Mouse (Mus musculus) kidney, postnatal 0 days (tissue): ENCODE measurements around the gene Gusb. TPM values are rescaled to one million over a fixed set of nuclear protein-coding genes. Genes with fewer than 3 reads are reported as not detected.

ENCODE experiments used
- ATAC-seq: fragments of 200-750 bp; cut with Nextera tagmentation; replicated peaks from 2 replicates; pipeline ENCODE4 v1.8.0; 2017; ENCODE audit warnings: low read depth, moderate number of reproducible peaks, moderate TSS enrichment, moderate library complexity; ENCODE audit not compliant: low FRiP score
- DNase-seq: peaks from one replicate; pipeline ENCODE4 v3.0.0-alpha.2; 2016; ENCODE audit warnings: low spot score
- H3K27ac ChIP-seq: fragments of 300-500 bp; sonication (generic); 2 replicates; pipeline ENCODE4 v1.5.1; 2014; ENCODE audit warnings: mild to moderate bottlenecking
- H3K27me3 ChIP-seq: fragments of 300-500 bp; sonication (generic); 2 replicates; pipeline ENCODE4 v1.6.1; 2014; ENCODE audit warnings: low read length, mixed read lengths; ENCODE audit not compliant: insufficient read depth
- H3K36me3 ChIP-seq: fragments of 300-500 bp; sonication (generic); 2 replicates; pipeline ENCODE4 v1.6.1; 2014; ENCODE audit warnings: low read length, mixed read lengths; ENCODE audit not compliant: insufficient read depth
- H3K4me1 ChIP-seq: fragments of 300-500 bp; sonication (generic); replicated peaks from 2 replicates; pipeline ENCODE4 v1.6.1; 2014; ENCODE audit warnings: antibody characterized with exemption, low read length, mixed read lengths; ENCODE audit not compliant: insufficient read depth
- H3K4me2 ChIP-seq: fragments of 300-500 bp; sonication (generic); 2 replicates; pipeline ENCODE4 v1.6.1; 2014; ENCODE audit warnings: mild to moderate bottlenecking, low read length, moderate library complexity, mixed read lengths
- H3K4me3 ChIP-seq: fragments of 300-500 bp; sonication (generic); replicated peaks from 2 replicates; pipeline ENCODE4 v1.5.1; 2014; ENCODE audit warnings: low read depth, low read length
- H3K9ac ChIP-seq: fragments of 300-500 bp; sonication (generic); 2 replicates; pipeline ENCODE4 v1.6.1; 2014; ENCODE audit warnings: low read depth, low read length
- H3K9me3 ChIP-seq: fragments of 300-500 bp; sonication (generic); replicated peaks from 2 replicates; pipeline ENCODE4 v1.6.1; 2016; ENCODE audit warnings: low read length, inconsistent platforms, mixed read lengths
- CTCF ChIP-seq: IDR thresholded peaks from 2 replicates; pipeline ENCODE4 v1.5.1; 2016; ENCODE audit warnings: antibody characterized with exemption, low read depth, mild to moderate bottlenecking, moderate library complexity
- WGBS: fragments of 180-500 bp; shearing (Covaris S2); extraction: QIAGEN DNeasy Blood & Tissue Kit; methylation state at CpG from one replicate; pipeline ENCODE4 v1.1.7; 2014; 5-methylcytosine and 5-hydroxymethylcytosine counted together
- polyA plus RNA-seq: library from polyadenylated mRNA; unstranded; fragments of >200 nt; fragmentation: Nextera tagmentation; extraction: Ambion mirVana; gene quantifications from 2 replicates; pipeline ENCODE4 v1.2.1, GENCODE M21; 2015

Gene Gusb
- polyA plus RNA-seq, 1 experiment from 2014 or later: 52.7 TPM

DNA sequence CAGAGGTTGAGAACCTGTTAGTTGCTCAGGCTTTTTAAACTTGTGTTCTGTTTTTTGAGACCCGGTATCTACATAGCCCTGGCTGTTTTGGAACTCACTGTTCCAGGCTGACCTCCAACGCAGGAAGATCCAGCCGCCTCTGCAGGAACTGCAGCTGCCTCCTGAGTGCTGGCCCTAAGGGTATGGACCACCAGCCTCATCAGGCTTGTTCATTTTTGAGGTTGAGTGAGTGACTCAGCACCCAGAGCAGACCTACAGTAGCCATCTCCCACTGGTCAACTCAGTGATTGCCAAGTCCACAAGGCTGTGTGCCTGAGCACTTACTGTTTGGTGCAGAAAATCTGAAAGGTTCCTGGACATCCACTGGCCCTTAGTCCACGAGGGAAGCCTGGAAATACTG, 31.4 kb downstream of the Gusb start:
- Histone ChIP-seq H3K4me1 (no peaks in the 10 kb centered on the region), H3K4me2 (no peak overlapping the region), H3K27me3 (no peaks in the 10 kb centered on the region), H3K36me3 (peaks cover 3% of the 10 kb centered on the region; the same call in 1 of the 2 replicates), H3K9me3 (no peaks in the 10 kb centered on the region), H3K9ac (no peak overlapping the region), H3K27ac (no peak overlapping the region; the same call in 1 of the 2 replicates), H3K4me3 (no peak overlapping the region)
- 82% methylated on average over 4 of the region's 4 CpGs for WGBS
- ATAC-seq (no peak), DNase-seq (no peak)
- TF ChIP-seq CTCF: no peak

DNA sequence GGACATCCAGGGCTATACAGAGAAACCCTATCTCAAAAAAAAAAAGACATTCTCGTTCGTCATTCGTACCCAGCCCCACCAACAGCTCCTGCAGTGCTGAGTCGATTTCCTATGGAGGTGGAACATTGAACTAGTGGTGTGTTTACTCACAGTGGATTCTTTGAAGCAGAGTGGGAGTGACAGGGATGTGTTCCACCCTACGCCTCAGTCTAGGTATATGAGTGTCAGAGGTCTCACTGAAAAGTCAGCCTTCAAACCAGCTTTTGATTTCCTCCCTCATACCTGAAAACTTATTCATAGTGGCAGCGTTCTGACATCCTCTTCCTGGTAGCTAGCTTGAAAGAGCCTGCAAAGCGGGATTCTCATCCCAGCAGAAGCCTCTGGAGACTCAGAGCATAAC, 34.4 kb downstream of the Gusb start:
- H3K27ac ChIP-seq: no peak overlapping the region
- DNase-seq: no peak
- no peaks in the 10 kb centered on the region for H3K9me3 ChIP-seq
- H3K9ac ChIP-seq: no peak overlapping the region
- H3K4me3 ChIP-seq: no peak overlapping the region
- ATAC-seq: no peak
- no peaks in the 10 kb centered on the region for H3K27me3 ChIP-seq
- 68% methylated on average over 7 of the region's 7 CpGs for WGBS
- no peaks in the 10 kb centered on the region for H3K4me1 ChIP-seq
- no peaks in the 10 kb centered on the region for H3K36me3 ChIP-seq
- no peak for TF ChIP-seq CTCF
- H3K4me2 ChIP-seq: no peak overlapping the region

DNA sequence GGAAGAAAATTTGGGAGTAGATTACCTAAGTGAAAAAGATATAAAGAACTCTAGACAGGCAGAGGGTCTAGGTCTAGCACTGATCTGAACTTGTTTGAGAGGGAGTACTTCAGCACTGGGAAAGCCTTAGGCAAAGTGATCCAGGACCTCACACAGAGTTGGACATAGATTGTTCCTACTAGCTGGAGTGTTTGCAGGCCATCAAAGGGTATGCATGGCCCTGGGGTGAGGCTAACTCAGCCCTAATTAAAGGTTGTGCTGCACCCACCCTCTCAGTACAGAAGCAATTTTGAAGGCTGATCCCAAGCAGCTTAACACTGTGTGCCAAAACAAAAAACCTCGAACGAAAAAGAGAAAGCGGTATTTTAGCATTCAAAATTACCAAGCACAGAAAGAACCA, 36.4 kb downstream of the Gusb start:
- Histone ChIP-seq H3K4me3 (no peak overlapping the region), H3K36me3 (no peaks in the 10 kb centered on the region), H3K9ac (no peak overlapping the region), H3K27me3 (no peaks in the 10 kb centered on the region), H3K9me3 (no peaks in the 10 kb centered on the region), H3K4me2 (no peak overlapping the region), H3K4me1 (no peaks in the 10 kb centered on the region), H3K27ac (no peak overlapping the region)
- WGBS: 91% methylated on average over 3 of the region's 3 CpGs
- ATAC-seq (no peak), DNase-seq (no peak)
- no peak for TF ChIP-seq CTCF

DNA sequence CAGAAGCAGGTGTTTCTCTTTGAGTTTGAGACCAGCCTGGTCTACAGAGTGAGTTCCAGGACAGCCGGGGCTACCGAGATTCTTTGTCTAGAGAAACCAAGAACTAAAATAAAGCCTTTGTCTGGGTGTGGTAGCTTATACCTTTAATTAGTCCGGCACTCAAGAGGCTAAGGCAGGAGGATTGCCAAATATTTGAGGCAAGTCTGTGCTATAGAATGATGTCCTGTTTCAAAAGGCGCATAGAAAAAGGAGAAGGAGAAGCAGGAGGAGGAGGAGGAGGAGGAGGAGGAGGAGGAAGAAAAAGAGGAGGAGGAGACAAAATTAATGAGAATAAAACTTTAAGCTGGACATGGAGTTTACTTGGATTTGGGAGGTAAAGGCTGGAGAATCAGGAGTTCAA, 39.6 kb downstream of the Gusb start:
- DNase-seq (no peak), ATAC-seq (no peak)
- Histone ChIP-seq H3K9ac (no peak overlapping the region), H3K9me3 (no peaks in the 10 kb centered on the region), H3K4me1 (no peaks in the 10 kb centered on the region), H3K27me3 (no peaks in the 10 kb centered on the region), H3K4me3 (no peak overlapping the region), H3K36me3 (no peaks in the 10 kb centered on the region), H3K27ac (no peak overlapping the region), H3K4me2 (no peak overlapping the region)
- TF ChIP-seq CTCF: no peak
- WGBS: 80% methylated on average over 4 of the region's 4 CpGs

DNA sequence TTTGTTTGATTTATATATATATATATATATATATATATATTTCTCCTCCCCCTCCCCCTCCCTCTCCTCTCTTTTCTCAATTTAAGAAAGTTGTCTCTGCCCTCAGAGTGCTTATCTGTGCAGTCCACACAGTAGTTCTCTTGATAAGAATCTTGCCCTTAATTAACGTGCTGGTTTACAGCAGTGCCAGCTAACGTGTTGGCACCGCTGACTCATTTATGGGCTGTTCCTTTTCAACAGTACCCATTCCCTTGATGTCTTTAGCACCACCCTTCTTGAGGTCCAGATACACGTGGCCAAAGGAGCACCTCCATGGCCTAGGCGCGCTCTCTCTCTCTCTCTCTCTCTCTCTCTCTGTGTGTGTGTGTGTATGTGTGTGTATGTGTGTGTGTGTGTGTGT, 47.1 kb downstream of the Gusb start:
- Histone ChIP-seq H3K27ac (no peak overlapping the region), H3K4me1 (no peaks in the 10 kb centered on the region), H3K4me3 (no peak overlapping the region), H3K4me2 (no peak overlapping the region), H3K9ac (no peak overlapping the region), H3K9me3 (no peaks in the 10 kb centered on the region), H3K36me3 (no peaks in the 10 kb centered on the region), H3K27me3 (no peaks in the 10 kb centered on the region)
- DNase-seq (no peak), ATAC-seq (no peak)
- TF ChIP-seq CTCF: no peak
- 66% methylated on average over 6 of the region's 6 CpGs for WGBS

DNA sequence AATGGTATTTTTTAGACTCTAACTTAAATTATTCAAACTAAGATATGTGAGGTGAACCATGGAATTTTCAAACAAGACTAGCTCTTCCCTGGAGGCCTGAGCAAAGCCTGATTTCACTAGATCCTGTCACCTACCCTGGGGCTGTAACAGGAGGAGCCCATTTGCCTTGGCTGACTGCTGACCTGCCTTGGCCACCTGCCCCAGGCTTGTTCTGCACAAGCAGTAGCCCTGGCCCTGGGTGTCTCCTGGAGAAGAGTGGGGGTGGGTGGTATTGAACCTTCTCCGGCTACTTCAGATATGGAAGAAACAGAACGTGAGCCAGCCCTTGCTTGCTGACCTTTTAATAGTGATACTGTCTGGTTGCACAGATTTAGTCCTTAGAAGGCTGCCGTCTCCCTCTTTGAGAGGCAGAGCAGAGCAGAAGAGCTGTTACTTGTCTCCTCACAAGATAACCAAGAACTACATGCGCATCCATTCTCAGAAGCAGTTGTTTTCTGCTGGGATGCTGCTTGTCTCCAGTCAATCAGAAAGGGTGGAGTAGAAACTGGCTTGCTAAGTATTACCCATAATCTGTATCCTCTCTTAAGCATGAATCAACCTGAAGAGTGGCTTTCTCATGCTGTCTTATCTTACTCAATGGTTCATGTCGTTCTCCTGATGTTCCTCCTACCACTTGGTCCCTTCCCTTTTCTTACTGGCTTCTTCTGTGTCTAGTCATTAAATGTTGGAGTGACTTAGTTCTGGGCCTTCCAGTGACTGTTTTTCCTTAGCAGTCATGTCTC, 48.2 kb downstream of the Gusb start:
- Histone ChIP-seq H3K4me1 (no peaks in the 10 kb centered on the region), H3K9ac (no peak overlapping the region), H3K9me3 (no peaks in the 10 kb centered on the region), H3K36me3 (no peaks in the 10 kb centered on the region), H3K4me2 (no peak overlapping the region), H3K27ac (no peak overlapping the region), H3K27me3 (no peaks in the 10 kb centered on the region), H3K4me3 (no peak overlapping the region)
- no peak for TF ChIP-seq CTCF
- ATAC-seq: no peak
- DNase-seq: no peak
- 85% methylated on average over 5 of the region's 5 CpGs for WGBS

DNA sequence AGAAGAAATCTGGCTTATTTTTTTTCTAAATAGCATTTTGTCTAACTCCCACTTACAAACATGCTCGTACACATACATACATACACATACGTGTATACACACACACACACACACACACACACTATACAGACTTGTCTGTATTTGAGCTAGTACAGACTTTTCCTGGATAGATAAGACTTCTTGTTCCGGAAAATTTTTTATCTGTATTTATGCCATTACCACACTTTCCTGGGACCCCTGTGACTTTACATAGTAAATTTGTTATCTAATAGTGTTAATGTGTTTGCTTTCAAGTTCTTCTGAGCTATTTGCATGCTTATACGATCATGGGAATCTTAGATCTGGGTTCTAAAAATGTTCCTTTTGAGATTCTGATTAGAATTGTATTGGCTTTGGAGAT, 50.7 kb downstream of the Gusb start:
- no peaks in the 10 kb centered on the region for H3K9me3 ChIP-seq
- H3K4me1 ChIP-seq: no peaks in the 10 kb centered on the region
- no peak overlapping the region for H3K4me2 ChIP-seq
- no peak for TF ChIP-seq CTCF
- ATAC-seq: no peak
- H3K27ac ChIP-seq: no peak overlapping the region
- DNase-seq: no peak
- no peaks in the 10 kb centered on the region for H3K27me3 ChIP-seq
- no peak overlapping the region for H3K9ac ChIP-seq
- no peak overlapping the region for H3K4me3 ChIP-seq
- no peaks in the 10 kb centered on the region for H3K36me3 ChIP-seq
- 95% methylated on average over 4 of the region's 4 CpGs for WGBS
